Mouse (Mus musculus): ENCODE results near the gene Gm12185.
"Not testable (repeated sequence)": the region's sequence is repeated elsewhere in the genome, so short reads cannot be mapped to it uniquely, and the experiment has no call there.

Gene Gm12185

GRCm38 (mm10) chr11:48918380-48918779 is 73.6 kb downstream of the Gm12185 start:
- DNase-seq (ENCODE audit: low spot score): no peak

GRCm38 (mm10) chr11:48913611-48914010 is 78.4 kb downstream of the Gm12185 start:
- DNase-seq (ENCODE audit: low spot score): no peak

GRCm38 (mm10) chr11:48908459-48908858 is 83.6 kb downstream of the Gm12185 start:
- DNase-seq (ENCODE audit: low spot score): no peak

GRCm38 (mm10) chr11:48902021-48902420 is 90.0 kb downstream of the Gm12185 start, which contains the start of gene Gm5431:
TSS of gene Gm5431 (minus strand) at chr11:48902214.
- no peak for DNase-seq (ENCODE audit: low spot score)

- peak; percentile 3 for DNase-seq (ENCODE audit: low spot score)
Observed at GRCm38 (mm10) chr11:48901567-48901930, 90.5 kb downstream of the Gm12185 start.

- DNase-seq (ENCODE audit: low spot score): peak; percentile 3
Observed at GRCm38 (mm10) chr11:48900654-48901566, 91.1 kb downstream of the Gm12185 start.

GRCm38 (mm10) chr11:48898812-48899431 is 93.1 kb downstream of the Gm12185 start:
- DNase-seq (ENCODE audit: low spot score): no peak

- no peak for DNase-seq (ENCODE audit: low spot score)
Observed at GRCm38 (mm10) chr11:48876680-48877079, 115.3 kb downstream of the Gm12185 start.

GRCm38 (mm10) chr11:48875343-48875837 is 116.6 kb downstream of the Gm12185 start:
- DNase-seq (ENCODE audit: low spot score): not testable (repeated sequence)

- peak; percentile 52 for DNase-seq (ENCODE audit: low spot score)
Observed at GRCm38 (mm10) chr11:48874465-48874864, 117.6 kb downstream of the Gm12185 start.

GRCm38 (mm10) chr11:48873591-48874290 is 118.3 kb downstream of the Gm12185 start:
- peak; percentile 34 for DNase-seq (ENCODE audit: low spot score)

- DNase-seq (ENCODE audit: low spot score): no peak
Observed at GRCm38 (mm10) chr11:48872695-48873300, 119.2 kb downstream of the Gm12185 start.

GRCm38 (mm10) chr11:48871817-48872541 is 120.0 kb downstream of the Gm12185 start:
- DNase-seq (ENCODE audit: low spot score): peak; percentile 44

GRCm38 (mm10) chr11:48871201-48871772 is 120.7 kb downstream of the Gm12185 start, which contains the start of gene Irgm1:
TSS of gene Irgm1 (minus strand) at chr11:48871683.
- peak; percentile 73 for DNase-seq (ENCODE audit: low spot score)

- DNase-seq (ENCODE audit: low spot score): peak; percentile 23
Observed at GRCm38 (mm10) chr11:48870781-48871180, 121.2 kb downstream of the Gm12185 start.

GRCm38 (mm10) chr11:48869380-48870110 is 122.5 kb downstream of the Gm12185 start:
- no peak for DNase-seq (ENCODE audit: low spot score)

- no peak for DNase-seq (ENCODE audit: low spot score)
Observed at GRCm38 (mm10) chr11:48866481-48866880, 125.5 kb downstream of the Gm12185 start.

GRCm38 (mm10) chr11:48863808-48864207 is 128.2 kb downstream of the Gm12185 start:
- DNase-seq (ENCODE audit: low spot score): no peak

- no peak for DNase-seq (ENCODE audit: low spot score)
Observed at GRCm38 (mm10) chr11:48862784-48863319, 129.2 kb downstream of the Gm12185 start.

- no peak for DNase-seq (ENCODE audit: low spot score)
Observed at GRCm38 (mm10) chr11:48859014-48859413, 133.0 kb downstream of the Gm12185 start.

All from spleen, adult 12 weeks (tissue).